Mouse (Mus musculus) small intestine, adult 2 months (tissue): ENCODE measurements around the gene Zcchc3.

Experiments
- CTCF ChIP-seq: fragments of 200-500 bp; IDR thresholded peaks from 2 replicates; pipeline ENCODE4 v1.5.1; 2012; ENCODE audit warnings: low read depth, mild to moderate bottlenecking, control low read depth, inconsistent platforms, low read length, moderate library complexity, mixed read lengths; ENCODE audit not compliant: insufficient replicate concordance, insufficient read length; ENCODE audit errors: extremely low read depth
- POLR2A ChIP-seq: fragments of 200-500 bp; IDR thresholded peaks from 2 replicates; pipeline ENCODE4 v1.6.1; 2012; ENCODE audit warnings: low read depth, mild to moderate bottlenecking, control low read depth, inconsistent platforms, low read length, moderate library complexity

DNA sequence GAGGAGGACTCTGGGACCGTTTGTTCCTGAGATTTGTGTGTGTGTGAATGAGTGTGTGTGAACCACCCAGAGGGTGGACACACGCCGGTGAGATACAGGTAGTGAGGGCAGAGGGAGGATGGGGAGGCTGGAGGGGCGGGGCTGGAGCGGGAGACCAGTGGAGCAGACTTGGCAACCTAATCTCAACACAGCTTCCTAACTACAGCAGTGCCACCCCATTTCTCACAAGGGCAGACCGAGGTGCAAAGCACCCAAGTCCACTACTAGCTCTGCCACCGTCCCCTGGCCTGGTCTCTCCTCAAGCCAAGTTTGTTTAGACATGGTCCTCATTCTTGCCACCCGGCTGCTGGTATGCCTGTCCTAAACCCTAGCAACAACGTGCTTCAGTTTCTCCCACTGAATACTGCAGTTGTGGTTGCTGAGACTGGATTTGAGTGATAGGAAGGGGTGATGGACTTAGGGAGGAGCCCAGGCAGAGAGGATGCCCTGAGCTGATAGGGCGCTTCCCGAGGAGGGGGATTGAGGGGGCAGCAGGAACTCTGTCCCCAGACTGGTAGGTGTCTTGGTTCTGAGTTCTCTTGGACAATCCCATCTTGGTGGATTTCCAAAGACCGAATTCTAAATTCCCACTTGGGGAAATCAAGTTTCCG lies 19.4 kb downstream of the Zcchc3 start:
- TF ChIP-seq CTCF (no peak), POLR2A (no peak)
